Mouse (Mus musculus) midbrain, embryonic 12.5 days (tissue): Measurements from ENCODE around the gene Nos1ap. TPM values are rescaled to one million over a fixed set of nuclear protein-coding genes. Genes with fewer than 3 reads are reported as not detected.

Source experiments
- ATAC-seq: fragments of 200-750 bp; cut with Nextera tagmentation; 2 replicates; pipeline ENCODE4 v1.8.0; 2017; ENCODE audit warnings: low read depth, moderate TSS enrichment, moderate library complexity; ENCODE audit not compliant: low FRiP score
- H3K27ac ChIP-seq: fragments of 300-500 bp; sonication (generic); replicated peaks from 2 replicates; pipeline ENCODE4 v1.5.1; 2016; ENCODE audit warnings: mild to moderate bottlenecking
- H3K27me3 ChIP-seq: fragments of 300-500 bp; sonication (generic); 2 replicates; pipeline ENCODE4 v1.6.1; 2016; ENCODE audit warnings: mild to moderate bottlenecking
- H3K36me3 ChIP-seq: fragments of 300-500 bp; sonication (generic); 2 replicates; pipeline ENCODE4 v1.6.1; 2016
- H3K4me1 ChIP-seq: fragments of 300-500 bp; sonication (generic); 2 replicates; pipeline ENCODE4 v1.6.1; 2016
- H3K4me2 ChIP-seq: fragments of 300-500 bp; sonication (generic); replicated peaks from 2 replicates; pipeline ENCODE4 v1.6.1; 2016; ENCODE audit warnings: mild to moderate bottlenecking, moderate library complexity
- H3K4me3 ChIP-seq: fragments of 300-500 bp; sonication (generic); 2 replicates; pipeline ENCODE4 v1.5.1; 2016; ENCODE audit warnings: mild to moderate bottlenecking
- H3K9ac ChIP-seq: fragments of 300-500 bp; sonication (generic); replicated peaks from 2 replicates; pipeline ENCODE4 v1.6.1; 2016; ENCODE audit warnings: mild to moderate bottlenecking, moderate library complexity
- H3K9me3 ChIP-seq: fragments of 300-500 bp; sonication (generic); 2 replicates; pipeline ENCODE4 v1.6.1; 2016; ENCODE audit warnings: mild to moderate bottlenecking
- WGBS: fragments of 180-500 bp; shearing (Covaris S2); methylation state at CpG from one replicate; pipeline ENCODE4 v1.1.7; 2016; 5-methylcytosine and 5-hydroxymethylcytosine counted together
- polyA plus RNA-seq: library from polyadenylated mRNA; unstranded; fragments of >200 nt; fragmentation: Nextera tagmentation; extraction: Ambion mirVana; gene quantifications from 2 replicates; pipeline ENCODE4 v1.2.1, GENCODE M21; 2016

Nos1ap gene
- polyA plus RNA-seq, 1 experiment from 2014 or later = 11.9 TPM

DNA sequence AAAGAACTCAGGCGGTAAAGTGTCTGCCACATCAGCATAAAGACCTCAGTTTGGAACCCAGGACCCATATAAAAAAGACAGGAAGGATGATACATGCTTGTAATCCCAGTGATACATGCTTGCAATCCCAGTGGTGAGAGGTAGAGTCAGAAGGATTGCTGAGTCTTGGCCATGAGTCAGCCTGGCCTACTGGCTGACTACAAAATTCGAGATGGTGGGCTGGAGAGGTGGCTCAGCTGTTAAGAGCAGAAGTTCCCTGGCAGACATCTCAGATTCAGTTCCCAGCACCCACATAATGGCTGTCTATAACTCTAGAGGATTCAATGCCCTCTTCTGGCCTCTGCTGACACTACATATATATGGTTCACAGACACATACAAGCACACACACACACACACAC, 5.7 kb downstream of the Nos1ap start:
- H3K27me3 ChIP-seq = peaks cover 14% of the 10 kb centered on the region
- no peak overlapping the region for H3K4me3 ChIP-seq
- peaks cover 17% of the 10 kb centered on the region; the same call in 1 of the 2 replicates for H3K4me1 ChIP-seq
- 92% methylated on average over 2 of the region's 2 CpGs for WGBS
- H3K36me3 ChIP-seq = no peaks in the 10 kb centered on the region
- no peak for ATAC-seq
- H3K9me3 ChIP-seq = no peaks in the 10 kb centered on the region
- no peak overlapping the region for H3K27ac ChIP-seq
- H3K9ac ChIP-seq = no peak overlapping the region
- no peak overlapping the region for H3K4me2 ChIP-seq

GRCm38 (mm10) chr1:170582341-170582740, 7.3 kb downstream of the Nos1ap start:
- 84% methylated on average over 5 of the region's 5 CpGs for WGBS
- Histone ChIP-seq H3K9ac (no peak overlapping the region), H3K4me2 (no peak overlapping the region), H3K4me3 (no peak overlapping the region), H3K9me3 (no peaks in the 10 kb centered on the region), H3K27ac (no peak overlapping the region), H3K27me3 (peaks cover 5% of the 10 kb centered on the region; the same call in 1 of the 2 replicates), H3K4me1 (peaks cover 5% of the 10 kb centered on the region; the same call in 1 of the 2 replicates), H3K36me3 (no peaks in the 10 kb centered on the region)
- ATAC-seq = no peak

DNA sequence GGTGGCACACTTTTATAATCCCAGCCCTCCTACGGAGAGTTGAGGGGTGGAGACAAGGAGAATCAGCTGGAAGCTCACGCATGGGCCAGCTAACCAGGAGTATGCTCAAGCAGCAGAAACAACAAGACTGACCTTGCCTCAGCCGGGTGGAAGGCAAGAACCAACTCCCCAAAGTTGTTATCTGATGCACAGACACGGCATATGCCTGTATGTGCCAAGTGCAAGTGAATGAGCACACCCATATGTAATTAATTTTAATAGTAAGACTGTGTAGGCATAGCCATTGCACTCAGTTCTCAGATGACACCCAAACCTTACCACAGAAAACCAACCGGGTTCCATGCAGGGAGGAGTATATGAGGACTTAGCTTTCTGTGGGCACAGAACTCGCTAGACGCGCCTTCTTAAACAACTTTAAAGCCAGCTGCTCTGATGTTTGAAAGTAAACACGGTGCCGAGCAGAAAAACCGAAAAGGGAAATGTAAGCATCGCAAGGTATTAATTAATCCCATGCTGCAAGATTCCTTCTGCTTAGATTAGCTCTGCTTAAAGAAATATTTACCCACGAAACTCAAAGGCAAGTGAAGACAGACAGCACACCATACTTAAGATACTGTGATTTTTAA, 9.1 kb downstream of the Nos1ap start:
- no peaks in the 10 kb centered on the region for H3K36me3 ChIP-seq
- peaks cover 5% of the 10 kb centered on the region; the same call in 1 of the 2 replicates for H3K27me3 ChIP-seq
- H3K9ac ChIP-seq = no peak overlapping the region
- no peaks in the 10 kb centered on the region for H3K9me3 ChIP-seq
- peaks cover 19% of the 10 kb centered on the region for H3K4me1 ChIP-seq
- no peak overlapping the region for H3K4me2 ChIP-seq
- H3K4me3 ChIP-seq = no peak overlapping the region
- H3K27ac ChIP-seq = no peak overlapping the region
- WGBS = 61% methylated on average over 13 of the region's 13 CpGs
- ATAC-seq = no peak

GRCm38 (mm10) chr1:170579476-170579875, 10.2 kb downstream of the Nos1ap start:
- Histone ChIP-seq H3K9ac (no peak overlapping the region), H3K36me3 (no peaks in the 10 kb centered on the region), H3K4me2 (no peak overlapping the region), H3K4me3 (no peak overlapping the region), H3K27me3 (peaks cover 5% of the 10 kb centered on the region; the same call in 1 of the 2 replicates), H3K9me3 (no peaks in the 10 kb centered on the region), H3K4me1 (peaks cover 22% of the 10 kb centered on the region), H3K27ac (no peak overlapping the region)
- WGBS = 88% methylated on average over 5 of the region's 5 CpGs
- no peak for ATAC-seq

DNA sequence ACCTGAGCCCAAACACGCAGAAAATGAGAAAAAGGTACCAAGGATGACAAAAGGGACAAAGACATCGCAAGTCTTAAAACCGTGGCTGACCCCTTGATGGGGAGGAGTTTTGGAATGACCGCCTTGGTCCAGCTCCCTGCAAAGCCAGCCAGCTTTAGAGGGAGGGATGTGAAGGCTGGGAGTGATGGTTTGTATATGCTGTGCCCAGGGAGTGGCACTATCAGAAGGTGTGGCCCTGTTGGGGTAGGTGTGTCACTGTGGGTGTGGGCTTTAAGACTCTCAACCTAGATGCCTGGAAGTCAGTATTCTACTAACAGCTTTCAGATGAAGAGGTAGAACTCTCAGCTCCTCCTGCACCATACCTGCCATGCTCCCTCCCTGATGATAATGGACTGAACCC, 10.6 kb downstream of the Nos1ap start:
- no peaks in the 10 kb centered on the region for H3K36me3 ChIP-seq
- WGBS = 91% methylated on average over 4 of the region's 4 CpGs
- ATAC-seq = no peak

GRCm38 (mm10) chr1:170576728-170577065, 13.0 kb downstream of the Nos1ap start:
- no peak for ATAC-seq
- Histone ChIP-seq H3K9me3 (0 out of 2 replicates have a peak, but pooled peaks cover 2% of the 10 kb centered on the region), H3K4me3 (no peak overlapping the region), H3K4me1 (peaks cover 22% of the 10 kb centered on the region), H3K27me3 (peaks cover 5% of the 10 kb centered on the region; the same call in 1 of the 2 replicates), H3K9ac (no peak overlapping the region), H3K36me3 (0 out of 2 replicates have a peak, but pooled peaks cover 2% of the 10 kb centered on the region), H3K4me2 (no peak overlapping the region), H3K27ac (no peak overlapping the region)
- WGBS = 16% methylated on average over 6 of the region's 6 CpGs

More for the DNA sequence above, 10.6 kb downstream of the Nos1ap start:
- peaks cover 22% of the 10 kb centered on the region for H3K4me1 ChIP-seq
- H3K4me3 ChIP-seq = no peak overlapping the region
- peaks cover 5% of the 10 kb centered on the region; the same call in 1 of the 2 replicates for H3K27me3 ChIP-seq
- no peak overlapping the region for H3K27ac ChIP-seq
- H3K9ac ChIP-seq = no peak overlapping the region
- no peaks in the 10 kb centered on the region for H3K9me3 ChIP-seq
- H3K4me2 ChIP-seq = no peak overlapping the region

DNA sequence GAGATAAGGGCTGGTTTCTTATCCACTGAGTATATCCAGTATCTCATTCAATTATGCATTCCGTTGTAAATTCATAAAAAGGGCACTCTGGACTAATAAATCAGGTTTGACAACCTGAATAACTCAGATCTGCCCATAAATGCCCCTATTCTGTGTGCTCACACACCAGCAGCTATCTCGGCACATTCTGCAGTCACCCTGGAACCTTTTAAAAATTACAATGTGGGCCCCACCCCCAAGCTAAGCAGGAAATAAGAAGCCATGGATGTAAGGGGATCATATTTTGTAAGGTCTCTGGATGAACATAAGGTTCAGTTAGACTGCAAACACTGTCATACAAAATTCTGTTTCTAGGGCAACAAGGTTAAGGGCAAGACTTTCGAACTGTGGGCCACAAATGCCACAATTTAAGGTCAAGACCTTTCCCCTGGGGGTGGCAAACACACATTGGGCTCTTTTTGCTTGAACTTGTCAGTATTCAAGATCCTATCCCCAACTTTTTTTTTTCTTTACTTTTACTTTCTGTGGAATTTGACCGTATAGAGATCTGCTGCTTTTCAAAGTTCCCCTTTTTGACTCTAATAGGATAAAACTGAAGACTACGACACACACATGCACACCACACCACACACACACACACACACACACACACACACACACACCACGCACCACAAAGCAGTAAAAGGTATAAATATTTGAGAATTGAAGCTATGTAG, 13.5 kb downstream of the Nos1ap start:
- Histone ChIP-seq H3K9me3 (0 out of 2 replicates have a peak, but pooled peaks cover 2% of the 10 kb centered on the region), H3K4me1 (peaks cover 20% of the 10 kb centered on the region), H3K9ac (no peak overlapping the region), H3K36me3 (0 out of 2 replicates have a peak, but pooled peaks cover 2% of the 10 kb centered on the region), H3K4me2 (no peak overlapping the region), H3K4me3 (no peak overlapping the region), H3K27me3 (peaks cover 5% of the 10 kb centered on the region; the same call in 1 of the 2 replicates), H3K27ac (no peak overlapping the region)
- no peak for ATAC-seq
- 53% methylated on average over 6 of the region's 6 CpGs for WGBS

- H3K9me3 ChIP-seq = 0 out of 2 replicates have a peak, but pooled peaks cover 2% of the 10 kb centered on the region
- 0 out of 2 replicates have a peak, but pooled peaks cover 2% of the 10 kb centered on the region for H3K36me3 ChIP-seq
- 88% methylated on average over 7 of the region's 7 CpGs for WGBS
- H3K4me3 ChIP-seq = no peak overlapping the region
- peaks cover 18% of the 10 kb centered on the region for H3K4me1 ChIP-seq
- H3K27me3 ChIP-seq = no peaks in the 10 kb centered on the region
- no peak overlapping the region for H3K9ac ChIP-seq
- H3K27ac ChIP-seq = no peak overlapping the region
- no peak for ATAC-seq
- no peak overlapping the region for H3K4me2 ChIP-seq
These were observed 16.5 kb downstream of the Nos1ap start for GRCm38 (mm10) chr1:170573117-170573516.

GRCm38 (mm10) chr1:170566969-170567368, 22.7 kb downstream of the Nos1ap start:
- WGBS = 90% methylated on average over 4 of the region's 4 CpGs
- no peak overlapping the region for H3K27ac ChIP-seq
- no peaks in the 10 kb centered on the region for H3K36me3 ChIP-seq
- H3K9me3 ChIP-seq = no peaks in the 10 kb centered on the region
- H3K4me1 ChIP-seq = no peaks in the 10 kb centered on the region
- ATAC-seq = no peak
- H3K4me2 ChIP-seq = no peak overlapping the region
- no peaks in the 10 kb centered on the region for H3K27me3 ChIP-seq
- H3K9ac ChIP-seq = no peak overlapping the region
- no peak overlapping the region for H3K4me3 ChIP-seq

- Histone ChIP-seq H3K4me1 (no peaks in the 10 kb centered on the region), H3K9ac (no peak overlapping the region), H3K36me3 (no peaks in the 10 kb centered on the region), H3K27ac (no peak overlapping the region), H3K9me3 (no peaks in the 10 kb centered on the region), H3K4me3 (no peak overlapping the region), H3K27me3 (no peaks in the 10 kb centered on the region), H3K4me2 (no peak overlapping the region)
- no peak for ATAC-seq
- WGBS = 94% methylated on average over 2 of the region's 2 CpGs
These were observed 23.1 kb downstream of the Nos1ap start for GRCm38 (mm10) chr1:170566538-170566937.

DNA sequence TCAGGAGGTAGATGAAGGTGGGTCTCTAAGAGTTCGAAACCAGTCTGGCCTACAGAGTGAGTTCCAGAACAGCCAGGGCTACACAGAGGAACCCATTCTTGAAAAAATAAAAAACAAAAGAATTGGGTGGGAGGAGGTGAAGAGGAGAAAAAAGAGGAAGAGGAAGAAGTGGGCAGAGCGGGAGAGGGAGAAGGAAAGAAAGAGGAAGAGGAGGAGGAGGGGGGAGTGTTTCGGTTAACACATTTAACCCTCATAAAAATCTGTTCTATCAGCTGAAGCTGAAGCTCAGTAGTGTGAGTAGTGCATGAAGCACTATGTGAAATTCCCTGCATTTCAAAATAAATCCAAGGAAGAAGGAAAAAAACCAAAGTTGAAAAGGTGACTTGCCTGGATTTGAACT, 24.7 kb downstream of the Nos1ap start:
- no peak for ATAC-seq
- H3K9me3 ChIP-seq = no peaks in the 10 kb centered on the region
- H3K4me1 ChIP-seq = no peaks in the 10 kb centered on the region
- no peak overlapping the region for H3K4me2 ChIP-seq
- H3K27me3 ChIP-seq = no peaks in the 10 kb centered on the region
- H3K9ac ChIP-seq = no peak overlapping the region
- no peak overlapping the region for H3K27ac ChIP-seq
- no peaks in the 10 kb centered on the region for H3K36me3 ChIP-seq
- no peak overlapping the region for H3K4me3 ChIP-seq
- 92% methylated on average over 3 of the region's 3 CpGs for WGBS

GRCm38 (mm10) chr1:170562431-170562830, 27.2 kb downstream of the Nos1ap start:
- no peaks in the 10 kb centered on the region for H3K9me3 ChIP-seq
- no peak overlapping the region for H3K9ac ChIP-seq
- H3K4me3 ChIP-seq = no peak overlapping the region
- no peak overlapping the region for H3K27ac ChIP-seq
- no peaks in the 10 kb centered on the region for H3K27me3 ChIP-seq
- 79% methylated on average over 1 of the region's 1 CpGs for WGBS
- H3K4me2 ChIP-seq = no peak overlapping the region
- H3K36me3 ChIP-seq = no peaks in the 10 kb centered on the region
- H3K4me1 ChIP-seq = no peaks in the 10 kb centered on the region
- ATAC-seq = no peak
